Mouse (Mus musculus) left cerebral cortex, postnatal 4 days (tissue): Measurements from ENCODE around the gene Ms4a7. TPM values are rescaled to one million over a fixed set of nuclear protein-coding genes. Genes with fewer than 3 reads are reported as not detected.

ENCODE experiments used
- DNase-seq: peaks from one replicate; pipeline ENCODE4 v3.0.0-alpha.2; 2022
- intact Hi-C: fragments of 180-260 bp; cut with DNase I; formaldehyde crosslinking; loops from one replicate; pipeline ENCODE4 v1.15.1; 2025
- total RNA-seq, 2 experiments: library from RNA; stranded (reverse); gene quantifications; 2 replicates each; pipeline ENCODE4 v1.2.3; 2021

The Ms4a7 gene
- total RNA-seq, 2 experiments from 2014 or later, result 0.77 to 0.86 TPM

GRCm38 (mm10) chr19:11276431-11276830 is 59.5 kb downstream of the Ms4a7 start:
- no peak for DNase-seq

More at GRCm38 (mm10) chr19:11276431-11276830, 59.5 kb downstream of the Ms4a7 start:
- intact Hi-C loops, result no loop called here

Other genes starting within 250 kb of the Ms4a7 start
- gene 1700017D01Rik, start 205.3 kb downstream of the Ms4a7 start, total RNA-seq, result not detected
- gene 1700025F22Rik, start 170.8 kb downstream of the Ms4a7 start, total RNA-seq, result not detected
- not detected for gene Ms4a13, start 139.4 kb downstream of the Ms4a7 start, total RNA-seq
- gene Ms4a12, start 103.7 kb downstream of the Ms4a7 start, total RNA-seq, result not detected
- under 1 TPM; 0.12 to 0.24 TPM for gene Ms4a1, start 69.9 kb downstream of the Ms4a7 start, total RNA-seq
- gene Ms4a5, start 52.3 kb downstream of the Ms4a7 start, total RNA-seq, result not detected
- under 1 TPM; 0.10 to 0.12 TPM for gene Ms4a14, start 21.7 kb downstream of the Ms4a7 start, total RNA-seq
- gene Ms4a4a, start 39.4 kb upstream of the Ms4a7 start, total RNA-seq, result under 1 TPM in 1 of 2 experiments, not detected in 1; 0.80 TPM
- gene Ms4a4c, start 68.6 kb upstream of the Ms4a7 start, total RNA-seq, result not detected
- not detected for gene Ms4a4b, start 107.4 kb upstream of the Ms4a7 start, total RNA-seq
- 1 to 10 TPM; 1.4 to 1.8 TPM for gene Ms4a6c, start 133.2 kb upstream of the Ms4a7 start, total RNA-seq
- under 1 TPM in 1 of 2 experiments, not detected in 1; 0.10 TPM for gene Gm8369, start 149.8 kb upstream of the Ms4a7 start, total RNA-seq
- gene Ms4a6b, start 180.4 kb upstream of the Ms4a7 start, total RNA-seq, result 1 to 10 TPM; 1.0 to 1.4 TPM
- not detected for gene Ms4a4d, start 200.7 kb upstream of the Ms4a7 start, total RNA-seq